Mouse (Mus musculus): Measurements from ENCODE around the gene Sptssa.

DNA sequence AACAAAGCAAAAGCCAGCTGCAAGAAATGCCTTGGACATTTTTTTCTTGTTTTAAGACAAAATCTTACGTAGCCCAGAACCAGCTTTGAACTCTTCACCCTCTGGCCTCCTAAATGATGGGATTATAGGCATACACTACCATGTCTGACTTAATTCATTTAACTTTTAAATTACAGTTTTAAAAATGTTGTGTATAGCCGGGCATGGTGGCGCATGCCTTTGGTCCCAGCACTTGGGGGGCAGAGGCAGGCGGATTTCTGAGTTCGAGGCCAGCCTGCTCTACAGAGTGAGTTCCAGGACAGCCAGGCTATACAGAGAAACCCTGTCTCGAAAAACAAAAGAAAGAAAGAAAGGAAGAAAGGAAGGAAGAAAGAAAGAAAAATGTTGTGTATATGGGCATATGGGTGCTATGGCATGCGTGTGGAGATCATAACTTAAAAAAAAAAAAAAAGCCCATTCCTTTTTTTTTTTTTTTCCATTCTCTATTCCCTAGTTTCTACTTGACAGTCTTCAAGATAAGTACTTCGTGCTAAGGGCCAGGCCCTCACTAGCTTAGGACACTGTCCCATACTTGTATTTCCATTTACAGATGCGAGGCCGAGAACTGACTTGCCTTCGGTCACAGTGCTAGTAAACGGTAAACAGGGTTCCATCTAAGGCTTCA, 38.6 kb upstream of the Sptssa start:
- TF ChIP-seq POLR2A (IDR thresholded peaks at IDR 0.05; ENCODE audit: insufficient read depth, low read depth, low read length) = no peak
- TF ChIP-seq CTCF (IDR thresholded peaks at IDR 0.05; ENCODE audit: insufficient read depth, low read depth, low read length) = no peak
